Mouse (Mus musculus): ENCODE measurements around the gene Zfp507. TPM values are rescaled to one million over a fixed set of nuclear protein-coding genes. Genes with fewer than 3 reads are reported as not detected.

Zfp507 gene
- polyA plus RNA-seq, 1 experiment: 12.0 TPM

DNA sequence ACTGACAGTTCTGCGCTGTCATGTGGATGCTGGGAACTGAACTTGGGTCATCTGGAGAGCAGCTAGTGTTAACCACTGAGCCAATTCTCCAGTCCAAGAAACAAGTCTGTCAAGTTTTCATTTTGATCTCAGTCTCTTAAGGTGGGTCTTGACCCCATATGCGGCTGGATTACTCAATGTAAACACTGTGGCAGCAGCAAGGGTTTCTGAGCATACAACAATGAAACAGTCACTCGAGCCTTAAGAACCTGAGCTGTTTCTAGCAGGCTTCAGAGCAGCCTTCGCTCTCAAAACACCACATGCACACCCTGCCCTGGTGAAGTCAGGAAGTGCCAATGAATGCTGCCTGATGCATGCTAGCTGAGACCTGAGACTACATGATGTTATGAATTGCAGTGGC is 17.2 kb downstream of the Zfp507 start:
- Histone ChIP-seq H3K4me1 (ENCODE audit: control insufficient read depth, insufficient read depth, low read length) (no peaks in the 10 kb centered on the region), H3K4me3 (ENCODE audit: control insufficient read depth, low read depth, low read length) (no peak overlapping the region), H3K36me3 (ENCODE audit: control insufficient read depth, insufficient read depth, low read length) (peaks cover 4% of the 10 kb centered on the region), H3K27ac (ENCODE audit: control insufficient read depth, insufficient read depth, low read depth, low read length) (no peak overlapping the region), H3K27me3 (ENCODE audit: control insufficient read depth, insufficient read depth, low read length) (no peaks in the 10 kb centered on the region)
- TF ChIP-seq CTCF (IDR thresholded peaks at IDR 0.05; ENCODE audit: control insufficient read depth, insufficient read depth, insufficient replicate concordance, low read depth, low read length) (no peak), POLR2A (IDR thresholded peaks at IDR 0.05; ENCODE audit: control insufficient read depth, low read depth, low read length) (no peak)

DNA sequence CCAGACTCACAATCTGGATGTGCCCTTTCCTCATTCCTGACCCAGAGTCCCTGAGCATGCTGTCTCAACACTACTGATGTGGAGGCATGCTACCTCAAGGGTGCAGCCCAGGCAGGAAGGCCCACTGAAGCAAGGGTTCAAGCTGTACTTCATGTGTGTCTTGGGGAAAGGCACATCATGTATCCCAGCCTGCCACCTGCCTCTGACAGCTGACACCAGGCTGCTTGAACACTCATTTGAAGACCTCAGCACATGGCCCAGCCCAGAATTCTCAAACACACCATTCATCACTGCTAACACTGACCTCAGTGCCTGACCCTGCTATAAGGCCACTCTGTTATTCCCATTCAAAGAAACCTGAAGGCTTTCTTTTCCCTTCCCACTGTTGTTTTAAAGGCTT is 20.6 kb downstream of the Zfp507 start:
- peaks cover 2% of the 10 kb centered on the region for H3K36me3 ChIP-seq (ENCODE audit: control insufficient read depth, insufficient read depth, low read length)
- no peak overlapping the region for H3K4me3 ChIP-seq (ENCODE audit: control insufficient read depth, low read depth, low read length)

DNA sequence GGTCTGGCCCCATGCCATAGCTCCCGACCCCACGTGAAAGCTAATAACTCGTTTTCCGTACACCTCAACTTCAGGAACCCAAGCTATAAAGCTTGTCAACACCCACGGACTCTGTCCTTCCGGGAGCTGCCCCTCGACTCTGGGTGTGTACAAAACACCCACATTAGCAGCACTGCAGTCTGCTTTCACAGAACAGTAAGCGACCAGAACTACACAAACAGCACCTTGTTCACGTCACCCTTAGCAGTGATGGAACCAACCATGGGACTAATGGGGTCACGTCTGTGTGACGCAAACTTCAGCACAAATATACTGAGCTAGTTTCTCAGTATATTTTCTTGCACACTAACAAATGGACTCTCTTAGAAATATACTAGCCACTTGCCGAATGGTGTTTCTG is 28.7 kb downstream of the Zfp507 start:
- H3K4me3 ChIP-seq (ENCODE audit: control insufficient read depth, low read depth, low read length): no peak overlapping the region
- TF ChIP-seq POLR2A (IDR thresholded peaks at IDR 0.05; ENCODE audit: control insufficient read depth, low read depth, low read length) (no peak), CTCF (IDR thresholded peaks at IDR 0.05; ENCODE audit: control insufficient read depth, insufficient read depth, insufficient replicate concordance, low read depth, low read length) (no peak)
- H3K27ac ChIP-seq (ENCODE audit: control insufficient read depth, insufficient read depth, low read depth, low read length): no peak overlapping the region
- H3K36me3 ChIP-seq (ENCODE audit: control insufficient read depth, insufficient read depth, low read length): peaks cover 3% of the 10 kb centered on the region
- no peaks in the 10 kb centered on the region for H3K27me3 ChIP-seq (ENCODE audit: control insufficient read depth, insufficient read depth, low read length)
- no peaks in the 10 kb centered on the region for H3K4me1 ChIP-seq (ENCODE audit: control insufficient read depth, insufficient read depth, low read length)

More for the DNA sequence above, 20.6 kb downstream of the Zfp507 start:
- H3K27me3 ChIP-seq (ENCODE audit: control insufficient read depth, insufficient read depth, low read length): no peaks in the 10 kb centered on the region
- H3K27ac ChIP-seq (ENCODE audit: control insufficient read depth, insufficient read depth, low read depth, low read length): no peak overlapping the region
- TF ChIP-seq CTCF (IDR thresholded peaks at IDR 0.05; ENCODE audit: control insufficient read depth, insufficient read depth, insufficient replicate concordance, low read depth, low read length): no peak
- no peak for TF ChIP-seq POLR2A (IDR thresholded peaks at IDR 0.05; ENCODE audit: control insufficient read depth, low read depth, low read length)
- H3K4me1 ChIP-seq (ENCODE audit: control insufficient read depth, insufficient read depth, low read length): no peaks in the 10 kb centered on the region

DNA sequence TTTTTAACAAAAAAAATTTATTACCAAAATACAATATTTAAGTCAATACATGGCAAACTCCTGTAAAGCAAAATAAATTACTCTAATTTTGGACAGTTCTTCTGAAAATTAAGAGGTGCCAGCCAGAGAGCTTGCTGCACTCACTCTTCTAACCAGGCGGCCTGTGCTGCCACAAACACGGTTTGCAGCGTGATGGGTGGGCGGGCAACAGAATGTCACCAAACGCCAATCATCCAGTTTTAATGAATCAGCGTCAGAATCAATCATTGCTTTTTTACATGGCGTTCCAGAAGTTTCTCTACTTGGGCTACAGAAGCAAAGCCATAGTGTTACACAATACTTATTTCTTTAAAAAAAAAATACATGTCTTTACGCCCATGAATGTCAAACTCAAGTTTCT is 30.5 kb downstream of the Zfp507 start:
- Histone ChIP-seq H3K4me3 (ENCODE audit: control insufficient read depth, low read depth, low read length) (no peak overlapping the region), H3K4me1 (ENCODE audit: control insufficient read depth, insufficient read depth, low read length) (no peaks in the 10 kb centered on the region), H3K36me3 (ENCODE audit: control insufficient read depth, insufficient read depth, low read length) (peaks cover 2% of the 10 kb centered on the region; the same call in 1 of the 2 replicates), H3K27ac (ENCODE audit: control insufficient read depth, insufficient read depth, low read depth, low read length) (no peak overlapping the region), H3K27me3 (ENCODE audit: control insufficient read depth, insufficient read depth, low read length) (no peaks in the 10 kb centered on the region)
- TF ChIP-seq POLR2A (IDR thresholded peaks at IDR 0.05; ENCODE audit: control insufficient read depth, low read depth, low read length): no peak
- no peak for TF ChIP-seq CTCF (IDR thresholded peaks at IDR 0.05; ENCODE audit: control insufficient read depth, insufficient read depth, insufficient replicate concordance, low read depth, low read length)

DNA sequence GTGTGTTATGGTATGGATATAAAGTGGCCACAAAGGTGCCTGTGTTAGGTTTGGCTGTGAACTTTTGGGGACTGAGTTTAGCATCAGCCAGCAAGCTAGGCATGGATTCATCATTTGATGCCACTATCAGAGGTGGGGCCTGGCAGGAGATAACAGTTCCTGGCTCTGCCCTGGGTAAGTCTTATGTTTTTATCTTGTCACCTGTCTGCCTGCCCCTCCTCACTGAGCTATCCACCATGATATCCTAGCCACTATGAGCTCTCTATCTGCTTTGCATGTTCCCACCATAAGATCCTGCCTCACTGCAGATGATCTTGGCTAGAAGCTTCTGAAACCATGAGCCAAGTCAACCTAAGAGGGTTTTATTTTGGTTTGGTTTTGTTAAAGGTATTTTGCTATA is 31.7 kb downstream of the Zfp507 start:
- Histone ChIP-seq H3K27ac (ENCODE audit: control insufficient read depth, insufficient read depth, low read depth, low read length) (no peak overlapping the region), H3K27me3 (ENCODE audit: control insufficient read depth, insufficient read depth, low read length) (no peaks in the 10 kb centered on the region), H3K4me1 (ENCODE audit: control insufficient read depth, insufficient read depth, low read length) (no peaks in the 10 kb centered on the region), H3K4me3 (ENCODE audit: control insufficient read depth, low read depth, low read length) (no peak overlapping the region), H3K36me3 (ENCODE audit: control insufficient read depth, insufficient read depth, low read length) (peaks cover 2% of the 10 kb centered on the region; the same call in 1 of the 2 replicates)
- TF ChIP-seq POLR2A (IDR thresholded peaks at IDR 0.05; ENCODE audit: control insufficient read depth, low read depth, low read length): no peak
- no peak for TF ChIP-seq CTCF (IDR thresholded peaks at IDR 0.05; ENCODE audit: control insufficient read depth, insufficient read depth, insufficient replicate concordance, low read depth, low read length)

DNA sequence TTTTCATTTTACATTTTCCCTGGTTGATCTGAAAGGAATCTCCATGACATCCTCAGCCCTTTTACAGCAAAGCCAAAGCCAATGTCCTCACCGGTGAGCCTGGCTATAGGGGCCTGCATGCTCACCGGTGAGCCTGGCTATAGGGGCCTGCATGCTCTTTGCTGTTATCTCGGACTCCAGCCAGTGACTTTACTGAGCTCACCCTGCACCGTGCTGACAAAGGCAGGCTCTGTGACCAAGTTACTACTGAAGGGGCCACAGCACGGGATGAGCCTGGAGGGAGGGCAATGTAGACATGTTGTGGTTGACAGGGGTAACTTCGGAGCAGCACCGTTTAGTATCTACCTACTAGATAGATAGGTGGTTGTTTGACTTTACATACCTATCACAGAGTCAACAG is 32.7 kb downstream of the Zfp507 start:
- Histone ChIP-seq H3K4me3 (ENCODE audit: control insufficient read depth, low read depth, low read length) (no peak overlapping the region), H3K27ac (ENCODE audit: control insufficient read depth, insufficient read depth, low read depth, low read length) (no peak overlapping the region), H3K27me3 (ENCODE audit: control insufficient read depth, insufficient read depth, low read length) (no peaks in the 10 kb centered on the region), H3K4me1 (ENCODE audit: control insufficient read depth, insufficient read depth, low read length) (no peaks in the 10 kb centered on the region), H3K36me3 (ENCODE audit: control insufficient read depth, insufficient read depth, low read length) (no peaks in the 10 kb centered on the region)
- TF ChIP-seq POLR2A (IDR thresholded peaks at IDR 0.05; ENCODE audit: control insufficient read depth, low read depth, low read length): no peak
- no peak for TF ChIP-seq CTCF (IDR thresholded peaks at IDR 0.05; ENCODE audit: control insufficient read depth, insufficient read depth, insufficient replicate concordance, low read depth, low read length)

DNA sequence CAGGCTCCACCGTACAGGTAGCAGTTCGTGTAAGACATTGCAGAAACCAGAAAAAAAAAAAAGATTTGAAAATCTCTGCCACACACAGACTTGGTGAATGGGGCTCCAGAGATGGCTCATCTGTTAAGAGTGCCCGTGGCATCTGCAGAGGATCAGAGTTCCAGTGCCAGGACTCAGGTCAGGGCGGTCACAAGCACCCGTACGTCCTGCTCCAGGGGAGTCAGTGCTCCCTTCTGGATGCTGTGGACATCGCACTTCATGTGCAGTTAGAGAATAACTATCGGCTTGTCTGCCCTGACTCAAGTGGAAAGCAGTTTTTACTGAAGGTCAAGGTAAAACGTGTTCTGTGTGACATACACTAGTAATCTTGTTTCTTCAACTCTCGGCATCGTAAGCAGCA is 38.3 kb downstream of the Zfp507 start:
- TF ChIP-seq CTCF (IDR thresholded peaks at IDR 0.05; ENCODE audit: control insufficient read depth, insufficient read depth, insufficient replicate concordance, low read depth, low read length) (peak; percentile 15; the same call in 1 of the 2 replicates), POLR2A (IDR thresholded peaks at IDR 0.05; ENCODE audit: control insufficient read depth, low read depth, low read length) (no peak)

DNA sequence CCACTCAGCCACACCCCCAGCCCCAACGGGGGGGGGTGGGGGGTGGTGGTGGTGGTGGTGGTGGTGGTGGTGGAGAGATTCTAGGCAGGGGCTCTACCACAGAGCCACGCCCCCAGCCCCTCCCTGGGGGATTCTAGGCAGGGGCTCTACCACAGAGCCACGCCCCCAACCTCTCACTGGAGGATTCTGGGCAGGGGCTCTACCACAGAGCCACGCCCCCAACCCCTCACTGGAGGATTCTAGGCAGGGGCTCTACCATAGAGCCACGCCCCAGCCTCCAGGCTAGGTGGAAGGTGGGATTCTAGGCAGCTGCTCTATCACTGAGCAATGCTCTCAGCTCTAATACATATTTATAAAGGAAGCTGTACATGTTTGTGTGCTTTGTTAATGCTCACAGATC is 41.0 kb downstream of the Zfp507 start:
- H3K36me3 ChIP-seq (ENCODE audit: control insufficient read depth, insufficient read depth, low read length): no peaks in the 10 kb centered on the region
- no peak for TF ChIP-seq POLR2A (IDR thresholded peaks at IDR 0.05; ENCODE audit: control insufficient read depth, low read depth, low read length)
- no peak for TF ChIP-seq CTCF (IDR thresholded peaks at IDR 0.05; ENCODE audit: control insufficient read depth, insufficient read depth, insufficient replicate concordance, low read depth, low read length)
- no peak overlapping the region for H3K4me3 ChIP-seq (ENCODE audit: control insufficient read depth, low read depth, low read length)
- no peaks in the 10 kb centered on the region for H3K27me3 ChIP-seq (ENCODE audit: control insufficient read depth, insufficient read depth, low read length)
- peaks cover 3% of the 10 kb centered on the region; the same call in 1 of the 2 replicates for H3K4me1 ChIP-seq (ENCODE audit: control insufficient read depth, insufficient read depth, low read length)
- H3K27ac ChIP-seq (ENCODE audit: control insufficient read depth, insufficient read depth, low read depth, low read length): no peak overlapping the region

More for the DNA sequence above, 38.3 kb downstream of the Zfp507 start:
- Histone ChIP-seq H3K27me3 (ENCODE audit: control insufficient read depth, insufficient read depth, low read length) (no peaks in the 10 kb centered on the region), H3K4me1 (ENCODE audit: control insufficient read depth, insufficient read depth, low read length) (peaks cover 3% of the 10 kb centered on the region; the same call in 1 of the 2 replicates), H3K4me3 (ENCODE audit: control insufficient read depth, low read depth, low read length) (no peak overlapping the region), H3K36me3 (ENCODE audit: control insufficient read depth, insufficient read depth, low read length) (no peaks in the 10 kb centered on the region), H3K27ac (ENCODE audit: control insufficient read depth, insufficient read depth, low read depth, low read length) (no peak overlapping the region)
